Mouse (Mus musculus): Measurements from ENCODE around the gene Psmd9. TPM values are rescaled to one million over a fixed set of nuclear protein-coding genes. Genes with fewer than 3 reads are reported as not detected.

Gene Psmd9
- total RNA-seq, 2 experiments from 2014 or later, result 28.3 to 32.2 TPM

GRCm38 (mm10) chr5:123288079-123288478 lies 118.9 kb downstream of the Psmd9 start:
- no peak for DNase-seq (ENCODE audit: low spot score in 2 of 2)

- DNase-seq (ENCODE audit: low spot score in 2 of 2), result no peak
Observed at GRCm38 (mm10) chr5:123294653-123295052, 125.4 kb downstream of the Psmd9 start.

- DNase-seq (ENCODE audit: low spot score in 2 of 2), result no peak
Observed at GRCm38 (mm10) chr5:123296224-123296806, 127.1 kb downstream of the Psmd9 start.

GRCm38 (mm10) chr5:123296972-123297754 lies 128.0 kb downstream of the Psmd9 start:
- DNase-seq (ENCODE audit: low spot score in 2 of 2), result no peak

GRCm38 (mm10) chr5:123297830-123298229 lies 128.6 kb downstream of the Psmd9 start:
- no peak for DNase-seq (ENCODE audit: low spot score in 2 of 2)

- no peak for DNase-seq (ENCODE audit: low spot score in 2 of 2)
Observed at GRCm38 (mm10) chr5:123298526-123298925, 129.3 kb downstream of the Psmd9 start.

Other genes starting within 250 kb of the Psmd9 start
- 10 to 100 TPM; 26.0 to 31.7 TPM for gene Kdm2b, start 179.6 kb upstream of the Psmd9 start, total RNA-seq (2021)
- 10 to 100 TPM; 46.2 to 53.8 TPM for gene Orai1, start 154.3 kb upstream of the Psmd9 start, total RNA-seq (2021)
- gene Morn3, start 122.4 kb upstream of the Psmd9 start, total RNA-seq (2021), result not detected
- 10 to 100 TPM; 24.0 to 25.9 TPM for gene Tmem120b, start 101.0 kb upstream of the Psmd9 start, total RNA-seq (2021)
- under 1 TPM; 0.91 to 0.93 TPM for gene Rhof, start 36.7 kb upstream of the Psmd9 start, total RNA-seq (2021)
- gene Setd1b, start 27.2 kb upstream of the Psmd9 start, total RNA-seq (2021), result 10 to 100 TPM; 21.0 to 21.4 TPM
- gene Hpd, start 13.3 kb downstream of the Psmd9 start, total RNA-seq (2021), result 1 to 10 TPM in 1 of 2 experiments, under 1 TPM in 1; 0.42 to 2.4 TPM
- gene Wdr66, start 82.7 kb downstream of the Psmd9 start, total RNA-seq (2021), result 1 to 10 TPM; 2.4 to 4.2 TPM
- gene Bcl7a, start 174.4 kb downstream of the Psmd9 start, total RNA-seq (2021), result 10 to 100 TPM; 33.6 to 37.5 TPM
- 10 to 100 TPM; 48.4 to 49.8 TPM for gene Mlxip, start 225.4 kb downstream of the Psmd9 start, total RNA-seq (2021)

All from gastrocnemius, postnatal 4 days (tissue).